Mouse (Mus musculus) urinary bladder, postnatal 36 days (tissue): ENCODE results near the gene Acvrl1.
"Not testable (repeated sequence)": the region's sequence is repeated elsewhere in the genome, so short reads cannot be mapped to it uniquely, and the experiment has no call there.

Experiments used
- DNase-seq, 2 experiments: peaks; one replicate each; pipeline ENCODE4 v3.0.0; 2022; ENCODE audit warnings: low spot score in 2 of 2, mixed read lengths in 1 of 2

The Acvrl1 gene

DNA sequence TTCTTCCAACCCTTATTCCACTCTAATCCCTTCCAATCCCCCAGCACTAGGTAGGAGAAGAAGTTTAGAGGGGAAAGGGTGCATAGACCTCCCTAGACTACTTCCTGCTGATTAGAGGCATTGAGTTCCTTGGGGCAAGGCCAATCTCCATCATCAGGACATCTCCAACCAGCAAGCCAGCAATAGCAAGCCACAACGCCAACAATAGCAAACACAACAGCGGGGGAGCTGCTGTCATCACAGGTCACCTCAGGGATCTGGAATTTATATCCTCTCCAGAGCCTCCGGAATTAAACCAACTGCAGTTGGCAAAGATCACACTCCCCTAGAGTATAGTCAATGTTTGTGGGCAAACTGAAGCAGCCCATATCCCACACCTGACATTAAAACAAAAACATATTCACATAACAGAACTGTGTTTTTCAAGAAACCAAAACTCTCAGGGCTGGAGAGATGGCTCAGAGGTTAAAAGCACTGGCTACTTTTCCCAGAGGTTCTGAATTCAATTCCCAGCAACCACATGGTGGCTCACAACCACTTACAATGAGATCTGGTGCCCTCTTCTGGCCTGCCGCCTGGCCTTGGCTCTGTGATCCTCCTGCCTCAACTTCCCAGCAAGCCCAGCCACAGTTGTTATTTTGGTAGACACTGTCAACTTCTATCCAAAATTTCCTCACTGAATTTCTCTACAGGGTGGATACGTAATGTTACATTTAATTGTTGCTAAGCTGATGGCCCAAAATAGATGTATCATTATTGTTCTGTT, 20.2 kb upstream of the Acvrl1 start:
- DNase-seq, result no peak

DNA sequence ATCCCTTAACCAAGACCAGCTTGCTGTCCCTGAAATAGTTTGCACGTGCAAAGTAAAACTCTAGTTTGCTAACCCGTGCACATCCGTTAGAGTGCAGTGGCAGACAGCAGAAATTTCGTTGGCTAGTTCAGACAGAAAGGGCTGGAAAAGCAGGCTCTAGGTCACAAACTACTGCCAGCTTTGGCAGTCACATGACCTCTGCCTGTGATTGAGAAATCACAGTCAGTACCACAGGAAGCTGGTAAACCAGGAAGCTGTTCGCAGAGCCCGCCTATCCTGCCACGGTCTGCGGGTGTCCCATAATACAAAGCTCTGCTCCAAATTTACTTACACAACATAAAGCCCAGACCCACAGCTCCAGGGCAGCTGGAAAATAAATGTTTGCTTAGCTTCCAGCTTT, 15.1 kb upstream of the Acvrl1 start:
- peak; percentile 47 to 78 for DNase-seq

DNA sequence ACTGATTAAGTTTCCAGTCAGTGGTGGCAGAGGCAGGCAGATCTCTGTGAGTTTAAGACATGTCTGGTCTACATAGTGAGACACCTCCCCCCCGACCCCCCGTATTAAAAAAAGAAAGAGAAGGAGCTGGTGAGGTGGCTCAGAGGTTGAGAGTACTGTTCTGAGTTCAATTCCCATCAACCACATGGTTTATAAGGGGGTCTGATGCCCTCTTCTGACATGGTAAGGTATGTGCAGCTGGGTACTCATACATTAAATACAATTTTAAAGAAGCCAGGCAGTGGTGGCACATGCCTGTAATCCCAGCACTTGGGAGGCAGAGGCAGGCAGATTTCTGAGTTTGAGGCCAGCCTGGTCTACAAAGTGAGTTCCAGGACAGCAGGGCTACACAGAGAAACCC, 14.5 kb upstream of the Acvrl1 start:
- not testable (repeated sequence) for DNase-seq

DNA sequence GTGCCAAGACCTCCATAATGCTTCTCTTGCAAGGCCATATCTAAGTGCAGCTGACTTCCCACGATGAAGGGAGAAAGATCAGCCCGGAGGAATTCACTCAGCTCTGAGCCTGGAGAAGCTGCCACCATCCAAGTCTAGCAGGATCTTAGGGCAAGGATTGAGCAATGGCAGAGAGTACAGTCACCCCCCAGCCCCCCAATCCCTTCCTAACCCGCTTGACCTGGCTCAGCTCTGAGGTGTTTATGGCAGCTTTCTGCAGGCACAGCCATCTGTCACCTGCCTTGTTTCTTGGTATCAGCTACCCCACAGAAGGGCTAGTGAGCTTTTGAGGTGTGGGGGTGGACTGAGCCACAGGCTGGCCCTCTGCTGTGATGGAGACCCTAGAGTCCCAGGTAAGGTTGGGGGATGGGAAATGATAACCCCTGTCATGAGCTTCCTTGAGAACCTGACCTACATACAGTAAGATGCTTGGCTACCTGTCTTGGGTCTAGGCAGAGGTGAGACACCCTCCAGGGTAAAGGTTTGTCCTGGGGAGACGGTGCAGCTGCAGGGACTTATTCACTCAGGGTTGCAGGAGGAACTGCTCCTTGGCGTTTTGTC, 12.7 kb upstream of the Acvrl1 start, which contains the start of gene Ankrd33:
TSS of gene Ankrd33 (plus strand) at position 245 of the 600 bp plus-strand sequence.
- no peak for DNase-seq

DNA sequence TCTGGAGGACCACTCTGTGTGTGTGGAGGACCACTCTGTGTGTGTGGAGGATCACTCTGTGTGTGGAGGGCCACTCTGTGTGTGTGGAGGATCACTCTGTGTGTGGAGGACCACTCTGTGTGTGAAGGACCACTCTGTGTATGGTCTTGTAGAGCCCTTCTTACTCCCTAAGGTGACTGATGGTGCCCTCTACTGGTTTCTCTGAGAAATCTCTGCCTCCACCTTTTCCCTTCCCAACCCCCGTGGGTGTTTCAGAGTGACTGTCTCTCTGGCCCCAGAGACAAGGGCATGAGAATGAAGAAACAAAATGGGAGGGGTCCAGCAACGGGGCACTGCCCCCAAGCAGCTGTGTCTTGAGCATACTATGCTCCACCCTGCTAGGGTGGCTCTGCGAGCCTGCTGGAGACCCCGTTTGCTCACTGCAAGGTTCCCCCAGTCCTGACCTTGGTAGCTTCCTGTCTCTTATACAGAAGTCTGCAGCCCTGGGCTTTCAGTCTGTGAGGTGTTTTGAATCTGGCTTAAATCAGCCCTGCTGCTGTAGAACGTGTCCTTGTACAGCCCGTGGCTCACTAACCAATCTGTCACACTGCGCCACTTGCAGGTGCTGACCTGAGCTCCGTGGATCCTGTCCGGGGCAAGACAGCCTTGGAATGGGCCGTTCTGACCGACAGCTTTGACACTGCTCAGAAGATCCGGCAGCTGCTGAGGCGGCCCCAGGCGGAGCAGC, 9.8 kb upstream of the Acvrl1 start:
- no peak for DNase-seq

DNA sequence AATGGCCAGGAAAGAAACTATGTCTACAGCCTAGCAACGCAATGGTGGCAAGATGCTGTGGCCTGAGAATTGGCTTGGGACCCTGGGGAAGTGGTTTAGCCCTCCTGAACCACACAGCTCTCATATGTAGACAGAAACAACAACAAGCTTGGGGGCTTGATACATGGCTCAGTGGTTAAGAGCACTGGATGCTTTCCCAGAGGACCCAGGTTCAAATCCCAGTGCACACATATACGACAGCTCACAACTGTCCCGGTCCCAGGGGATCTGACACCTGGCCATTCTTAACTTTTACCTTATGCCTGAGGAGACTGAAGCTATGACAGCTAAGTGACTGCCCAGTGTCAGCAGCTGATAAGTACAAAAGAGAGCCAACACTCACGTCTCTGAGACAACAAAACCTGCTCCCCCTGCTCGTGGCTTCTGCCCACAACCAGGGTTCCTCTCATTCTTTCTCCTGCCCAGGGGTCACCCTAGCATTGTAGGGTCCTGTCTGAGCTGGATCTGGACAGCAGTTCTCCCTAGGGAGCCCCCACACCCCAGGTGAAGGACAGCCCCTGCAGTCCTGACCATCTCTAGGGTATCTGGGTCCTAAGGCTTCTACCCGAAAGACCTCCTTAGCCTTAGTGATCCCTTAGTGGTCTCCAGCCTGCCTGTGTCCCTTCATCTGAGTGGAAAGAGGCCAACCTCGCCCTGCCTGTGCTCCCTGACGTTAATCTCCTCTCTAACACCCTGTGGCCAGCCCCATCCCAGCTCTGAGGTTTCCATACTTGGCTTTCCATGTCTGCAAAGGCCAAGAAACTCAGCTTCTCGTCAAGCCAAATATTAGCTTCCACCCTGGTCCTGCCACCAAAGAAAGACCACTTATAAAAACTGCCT, 6.7 kb upstream of the Acvrl1 start:
- no peak for DNase-seq

DNA sequence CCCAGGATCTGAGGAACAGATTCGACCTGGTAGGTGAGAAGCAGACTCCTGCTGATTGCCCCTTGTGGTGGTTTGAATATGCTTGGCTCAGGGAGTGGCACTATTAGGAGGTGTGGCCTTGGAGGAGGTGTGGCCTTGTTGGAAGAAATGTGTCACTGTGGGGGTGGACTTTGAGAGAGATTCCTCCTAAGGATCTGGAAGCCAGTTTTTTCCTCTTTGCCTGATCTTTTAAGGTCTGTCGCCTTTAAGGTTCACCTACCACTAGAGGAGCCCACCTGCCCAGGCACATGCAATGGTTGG, 6.1 kb upstream of the Acvrl1 start:
- no peak for DNase-seq

DNA sequence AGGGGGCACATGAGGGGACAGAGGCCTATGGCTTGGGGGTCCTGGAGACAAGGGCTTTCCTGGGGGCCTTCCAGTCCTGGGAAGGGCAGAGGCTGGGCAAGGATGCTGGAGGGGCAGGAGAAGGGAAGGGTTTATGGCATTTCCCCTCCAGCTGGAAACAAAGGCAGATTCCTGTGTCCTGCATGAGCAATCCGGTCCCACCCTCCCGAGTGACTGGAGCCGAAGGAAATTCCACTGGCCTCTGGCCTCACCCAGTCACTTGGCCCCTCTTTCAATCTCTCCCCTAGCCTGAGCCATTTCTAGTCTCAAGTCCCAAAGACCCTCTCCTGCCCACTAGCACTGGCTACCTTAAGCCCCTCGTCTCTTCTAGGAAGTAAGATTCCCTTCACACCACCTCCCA, 5.1 kb upstream of the Acvrl1 start:
- DNase-seq, result no peak

DNA sequence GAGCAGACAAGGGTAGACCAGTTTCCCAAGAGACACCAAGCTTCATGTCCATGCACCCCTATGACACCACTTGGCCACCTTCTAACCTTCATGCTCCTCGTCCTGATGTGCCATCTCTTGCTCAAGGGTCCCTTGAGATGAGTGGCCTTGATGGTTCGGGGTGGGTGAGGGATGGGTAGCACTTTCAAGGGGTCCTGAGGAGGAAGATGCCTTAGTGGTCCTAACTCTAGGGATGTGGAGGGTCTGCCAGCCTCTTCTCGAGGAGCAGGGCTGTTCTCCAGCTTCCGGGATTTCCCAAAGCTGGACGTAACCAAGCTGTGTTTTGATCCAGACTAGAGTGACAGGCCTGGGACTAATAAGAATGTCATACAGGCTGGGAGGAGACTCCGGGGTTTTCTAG, 2.8 kb upstream of the Acvrl1 start:
- no peak for DNase-seq

DNA sequence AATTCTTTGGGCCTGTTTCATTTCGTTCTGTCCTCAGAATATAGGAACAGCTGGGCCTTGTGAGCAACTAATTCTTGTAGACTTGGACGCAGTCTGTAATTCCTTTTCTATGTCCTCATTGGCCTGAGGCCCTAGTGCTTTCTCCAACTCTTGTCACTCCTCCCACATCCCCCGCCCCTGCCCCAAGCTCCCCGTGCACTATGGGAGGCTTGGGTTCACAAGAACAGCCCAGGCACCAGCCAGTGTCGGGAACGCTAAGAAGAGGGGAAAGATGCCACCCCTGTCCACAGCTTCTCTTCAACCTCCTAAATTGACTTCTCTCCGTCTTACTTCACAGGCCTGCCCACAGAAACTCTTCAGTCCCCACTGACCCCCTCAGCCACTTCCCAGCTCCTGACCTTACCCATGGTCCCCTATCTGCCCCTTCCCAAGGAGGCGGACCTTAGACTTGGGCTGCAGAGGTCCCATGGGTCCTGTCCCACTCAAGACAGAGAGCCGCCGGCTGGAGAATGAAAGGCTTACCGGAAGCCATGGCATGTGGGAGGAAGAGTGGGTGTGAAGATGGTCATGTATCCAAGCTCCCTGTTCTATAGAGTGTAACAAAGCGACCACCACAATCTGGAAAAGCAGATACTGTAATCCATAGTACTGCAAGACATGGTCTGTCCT, 1.3 kb upstream of the Acvrl1 start:
- DNase-seq, result no peak

DNA sequence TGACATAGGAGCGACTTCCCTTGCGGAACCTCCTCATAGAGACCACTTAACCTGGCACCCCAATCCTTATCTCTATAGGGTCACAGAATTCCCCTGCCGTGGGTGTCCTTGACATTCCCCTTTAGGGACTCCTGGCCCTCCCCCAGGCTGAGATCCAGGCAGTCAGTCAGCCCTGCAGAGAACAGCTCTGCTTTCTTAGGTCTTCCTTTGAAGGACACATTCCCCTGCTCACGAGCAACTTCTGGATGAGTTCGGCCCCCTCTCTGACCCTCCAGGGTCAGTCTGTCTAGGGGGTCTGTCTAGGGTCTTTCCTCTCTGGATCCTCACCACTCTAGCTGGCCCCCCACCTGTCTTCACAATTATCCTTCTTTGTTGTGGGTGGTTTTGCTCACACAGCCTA, 1.1 kb downstream of the Acvrl1 start:
- DNase-seq, result no peak

DNA sequence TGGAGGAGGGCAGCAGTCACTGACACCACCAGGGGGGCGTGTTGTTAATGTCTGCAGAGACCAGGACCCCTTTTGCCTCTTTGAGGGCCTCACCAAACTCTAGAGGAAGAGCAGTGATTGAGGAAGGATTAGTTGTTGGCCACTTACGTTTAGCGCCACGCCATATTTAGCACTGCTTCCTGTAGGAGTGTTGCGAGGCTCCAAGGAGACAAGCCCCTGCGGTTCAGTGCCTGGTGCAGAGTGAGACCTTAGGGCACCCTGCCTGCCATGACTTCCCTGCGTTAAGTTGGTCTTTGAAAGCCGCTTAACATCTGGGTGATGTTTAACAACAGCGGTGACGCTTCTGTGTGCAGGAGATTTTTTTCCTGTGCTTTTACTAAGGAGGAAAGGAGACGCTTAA, 3.2 kb downstream of the Acvrl1 start:
- DNase-seq, result no peak

DNA sequence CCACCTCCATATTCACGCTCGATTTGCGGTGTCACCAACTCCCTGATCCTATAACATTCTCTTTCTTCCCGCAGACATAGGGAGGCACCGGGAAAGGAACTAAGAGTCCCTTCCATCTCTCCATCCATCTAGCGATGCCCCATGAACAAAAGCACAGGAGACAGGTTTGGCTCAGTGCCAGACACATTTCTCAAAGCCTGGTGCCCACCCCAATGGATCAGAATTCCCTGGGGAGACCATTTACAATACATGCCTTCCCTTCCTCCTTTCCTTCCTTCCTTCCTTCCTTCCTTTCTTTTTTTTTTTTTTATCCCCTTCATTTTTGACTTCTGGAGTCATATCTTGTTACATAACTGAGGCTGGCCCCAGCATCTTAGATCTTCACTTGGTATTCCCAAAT, 3.7 kb downstream of the Acvrl1 start:
- DNase-seq, result no peak

DNA sequence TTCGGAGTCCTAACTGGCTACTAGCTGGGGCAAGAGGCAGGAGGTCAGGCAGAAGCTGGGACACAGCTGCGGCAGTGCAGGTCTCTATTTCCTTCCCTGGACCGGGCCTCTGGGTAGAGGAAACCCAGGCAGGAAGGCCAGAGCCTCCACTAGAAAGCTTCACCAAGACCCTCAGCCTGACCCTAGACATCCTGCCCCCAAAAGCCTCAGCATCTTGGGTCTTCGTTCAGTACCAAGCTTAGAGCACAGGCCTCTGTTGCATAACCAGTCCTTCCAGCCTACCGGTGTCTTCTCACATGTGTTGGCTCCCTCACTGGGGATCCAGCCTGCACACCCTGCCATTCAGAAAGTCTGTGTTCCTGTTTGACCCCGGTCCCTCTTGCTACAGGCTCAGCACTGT, 4.4 kb downstream of the Acvrl1 start:
- DNase-seq, result no peak

DNA sequence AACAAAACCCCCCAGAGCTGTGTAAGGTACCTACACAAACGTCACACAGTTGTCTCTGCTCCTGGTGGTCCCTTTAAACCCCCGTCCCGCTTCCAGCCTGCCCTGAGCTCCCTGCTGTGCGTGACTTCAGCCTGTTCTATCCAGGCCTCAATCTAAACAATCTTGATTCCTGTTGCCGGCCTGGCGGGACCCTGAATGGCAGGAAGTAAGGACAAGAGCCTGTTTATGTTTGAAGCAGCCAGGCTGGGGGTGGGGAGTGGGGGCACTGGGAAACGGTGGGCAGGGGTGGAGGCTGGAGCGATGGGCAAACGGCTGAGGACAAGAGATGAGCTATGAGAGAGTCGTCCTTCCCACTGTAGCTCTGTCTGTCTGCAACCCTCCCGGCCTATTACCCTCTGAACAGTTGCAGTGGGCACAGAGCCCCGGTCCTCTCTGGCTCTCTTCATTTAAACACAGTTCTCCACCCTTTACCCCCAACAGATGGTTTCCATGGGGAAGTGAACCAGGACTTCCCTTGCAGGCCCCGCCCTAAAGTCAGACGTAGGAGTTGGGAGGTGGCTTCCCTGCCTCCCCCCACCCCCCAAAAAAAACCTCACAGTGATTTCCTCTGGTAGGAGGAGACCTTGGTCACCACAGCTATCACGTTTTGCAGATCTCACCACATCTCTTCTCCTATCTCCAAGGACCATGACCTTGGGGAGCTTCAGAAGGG, 5.8 kb downstream of the Acvrl1 start:
- DNase-seq, result no peak

DNA sequence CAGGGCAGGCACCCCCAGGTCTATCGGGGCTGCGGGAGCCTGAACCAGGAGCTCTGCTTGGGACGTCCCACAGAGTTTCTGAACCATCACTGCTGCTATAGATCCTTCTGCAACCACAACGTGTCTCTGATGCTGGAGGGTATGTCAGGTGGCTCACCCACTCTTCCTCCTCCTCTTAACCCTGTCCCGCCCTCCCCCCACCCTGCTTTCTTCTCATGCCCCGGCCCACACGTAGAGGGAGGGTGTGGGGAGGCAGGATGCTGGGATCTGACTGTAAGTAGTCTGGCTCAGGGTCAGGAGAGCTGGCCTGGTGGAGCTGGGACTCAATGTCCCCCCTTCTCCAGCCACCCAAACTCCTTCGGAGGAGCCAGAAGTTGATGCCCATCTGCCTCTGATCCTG, 7.1 kb downstream of the Acvrl1 start:
- no peak for DNase-seq

DNA sequence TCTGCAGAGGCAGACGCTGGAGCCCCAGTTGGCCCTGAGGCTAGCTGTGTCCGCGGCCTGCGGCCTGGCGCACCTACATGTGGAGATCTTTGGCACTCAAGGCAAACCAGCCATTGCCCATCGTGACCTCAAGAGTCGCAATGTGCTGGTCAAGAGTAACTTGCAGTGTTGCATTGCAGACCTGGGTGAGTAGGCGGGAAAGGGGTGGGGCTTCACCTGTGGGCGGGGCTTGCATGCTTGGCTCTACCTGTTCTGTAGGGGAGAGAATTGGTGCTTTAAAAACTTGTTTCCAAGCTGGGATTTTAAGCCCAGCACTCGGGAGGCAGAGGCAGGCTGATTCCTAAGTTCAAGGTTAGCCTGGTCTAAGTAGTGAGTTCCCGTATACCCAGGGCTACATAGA, 9.1 kb downstream of the Acvrl1 start:
- no peak for DNase-seq

DNA sequence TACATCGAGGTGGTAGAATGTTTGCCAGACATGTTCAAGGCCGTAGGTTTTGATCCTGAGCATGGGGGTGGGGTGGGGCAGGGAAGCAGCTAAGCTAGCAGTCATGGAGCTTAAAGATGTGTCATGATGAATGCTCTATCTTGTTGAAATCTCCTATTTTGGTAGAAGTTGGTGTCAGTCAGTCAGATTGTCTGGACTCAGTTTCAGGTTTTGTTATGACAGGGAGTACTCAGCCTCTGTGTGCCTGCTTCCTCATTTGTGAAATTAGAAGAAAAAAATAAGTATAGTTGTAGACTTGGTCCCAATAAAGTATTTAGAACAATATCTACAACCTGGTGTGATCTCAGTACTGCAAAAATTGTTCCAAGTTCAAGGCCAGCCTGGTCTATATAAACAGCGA, 10.4 kb downstream of the Acvrl1 start:
- DNase-seq, result no peak

DNA sequence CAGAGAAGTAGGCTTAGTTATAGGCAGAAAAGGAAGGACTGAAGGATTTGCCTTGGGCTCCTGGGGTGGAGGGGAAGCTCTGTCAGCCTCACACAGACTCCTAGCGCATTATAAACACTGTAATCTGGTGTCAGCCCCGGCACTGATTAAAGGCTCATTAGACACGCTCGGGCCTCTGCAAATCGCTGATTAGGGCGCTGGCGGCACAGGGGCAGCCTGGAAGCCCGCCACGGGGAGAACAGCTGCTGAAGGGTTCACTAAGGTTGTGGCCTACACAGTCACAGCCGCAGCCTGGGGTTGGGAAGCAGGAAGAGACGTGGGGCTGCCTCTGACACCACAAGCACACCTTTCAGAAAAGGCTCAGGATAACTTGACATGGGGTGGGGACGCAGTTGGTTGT, 11.6 kb downstream of the Acvrl1 start:
- DNase-seq, result no peak

DNA sequence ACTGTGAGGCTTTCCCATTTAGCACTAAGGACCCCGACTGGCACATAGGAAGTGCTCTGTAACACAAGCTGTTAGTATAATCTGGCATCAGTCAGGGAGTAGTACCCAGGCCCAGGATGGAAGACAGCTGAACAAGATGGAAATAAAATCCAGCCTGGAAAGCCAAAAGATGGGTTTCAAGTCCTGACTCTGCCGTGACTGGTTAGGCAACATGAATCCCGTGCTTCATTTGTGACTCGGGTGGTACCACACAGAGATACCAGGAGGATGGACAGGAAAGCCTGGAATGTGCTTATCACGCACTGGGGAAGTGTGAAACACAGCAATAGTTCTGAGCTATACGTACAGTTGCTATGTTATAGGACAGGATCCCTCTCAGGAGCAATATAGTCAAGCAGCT, 12.3 kb downstream of the Acvrl1 start:
- no peak for DNase-seq

DNA sequence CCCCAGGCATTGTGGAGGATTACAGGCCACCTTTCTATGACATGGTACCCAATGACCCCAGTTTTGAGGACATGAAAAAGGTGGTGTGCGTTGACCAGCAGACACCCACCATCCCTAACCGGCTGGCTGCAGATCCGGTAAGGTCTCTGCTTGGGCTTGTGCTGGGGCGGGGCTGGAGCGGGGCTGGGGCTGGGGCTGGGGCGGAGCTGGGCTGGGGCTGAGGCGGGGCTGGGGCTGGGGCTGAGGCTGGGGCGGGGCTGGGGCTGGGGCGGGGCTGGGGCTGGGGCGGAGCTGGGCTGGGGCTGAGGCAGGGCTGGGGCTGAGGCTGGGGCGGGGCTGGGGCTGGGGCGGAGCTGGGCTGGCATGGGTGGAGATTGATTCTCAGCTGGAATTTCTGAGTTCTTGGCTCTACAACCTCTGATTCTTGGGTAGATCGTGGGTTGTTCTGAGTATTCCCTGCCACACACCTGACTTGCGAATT, 12.8 kb downstream of the Acvrl1 start:
- DNase-seq, result peak in 1 of 2 experiments; percentile 57
